Mouse (Mus musculus): ENCODE data around the gene Cadm1. TPM values are rescaled to one million over a fixed set of nuclear protein-coding genes. Genes with fewer than 3 reads are reported as not detected.

Gene Cadm1
- polyA plus RNA-seq (2014; fragmentation: Illumina TruSeq; extraction: RNeasy Lipid Tissue Mini Kit (QIAGEN cat#74804)) = 35.7 TPM

DNA sequence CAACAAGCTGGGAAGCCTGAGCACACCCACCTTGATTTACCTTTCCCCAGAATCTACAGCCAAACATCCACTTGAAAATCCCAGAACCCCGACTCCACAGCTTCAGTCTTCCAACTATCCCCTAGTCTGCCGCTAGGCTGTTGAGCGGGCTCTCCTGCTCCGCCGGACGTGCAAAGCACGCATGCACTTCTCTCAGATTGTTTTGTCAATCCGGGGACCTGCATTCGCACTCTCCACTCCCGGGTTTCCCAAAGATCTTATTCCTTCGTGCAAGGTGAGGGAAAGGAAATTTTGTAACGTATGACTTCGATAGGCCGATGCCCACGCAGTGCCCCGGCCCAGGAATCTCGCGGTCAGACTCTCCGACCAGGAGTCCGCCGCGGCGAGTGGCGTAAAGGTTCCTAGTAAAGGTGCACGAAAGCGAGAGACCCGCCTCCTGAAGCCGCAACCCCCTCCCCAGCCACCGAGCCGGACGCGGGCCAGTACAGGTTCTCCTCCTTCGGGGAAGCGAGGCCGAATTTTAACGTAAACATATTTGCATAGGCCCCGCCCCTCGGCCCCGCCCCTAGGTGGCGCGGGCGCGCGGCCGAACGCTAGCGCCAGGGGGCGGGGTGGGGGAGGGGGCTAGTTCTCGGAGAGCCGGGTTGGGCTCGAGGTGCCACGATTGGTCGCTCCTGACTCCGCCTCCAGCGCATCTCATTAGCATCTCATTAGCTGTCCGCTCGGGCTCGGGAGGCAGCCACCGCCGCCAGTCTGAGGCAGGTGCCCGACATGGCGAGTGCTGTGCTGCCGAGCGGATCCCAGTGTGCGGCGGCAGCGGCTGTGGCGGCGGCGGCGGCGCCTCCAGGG, at the start of gene Cadm1:
Gene Cadm1 (plus strand): TSS at position 572 of the 849 bp plus-strand sequence.

All from ovary, adult 10 weeks (tissue).